Mouse (Mus musculus) cerebellum, adult 9-10 months (tissue): ENCODE data around the gene Mark4.

Source experiments
- DNase-seq: peaks from one replicate; pipeline ENCODE4 v3.0.0; 2022

Gene Mark4

GRCm38 (mm10) chr7:19458591-19459111 lies at the start of gene Mark4:
Gene Mark4 (minus strand): TSS chr7:19458821.
- peak; percentile 76 for DNase-seq

DNA sequence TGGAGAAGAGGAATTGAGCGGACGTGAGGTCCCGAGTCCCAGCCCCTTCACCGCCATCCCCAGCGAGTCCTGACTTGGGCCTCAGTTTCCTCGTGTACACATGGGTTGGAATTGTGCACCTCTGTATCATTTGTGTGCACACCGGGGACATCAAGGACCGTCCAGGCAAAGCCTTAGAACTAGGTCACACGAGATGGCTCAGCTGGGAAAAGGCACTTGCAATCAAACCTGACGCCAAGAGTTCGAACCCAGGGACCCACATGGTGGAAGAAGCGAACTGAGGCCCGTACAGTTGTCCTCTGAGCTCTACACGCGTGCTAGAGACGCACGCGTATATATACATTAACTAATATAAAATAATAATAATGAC lies 49.0 kb upstream of the Mark4 start:
- DNase-seq = no peak

- DNase-seq = no peak
Measured at GRCm38 (mm10) chr7:19506969-19507611, 48.5 kb upstream of the Mark4 start.

GRCm38 (mm10) chr7:19506326-19506725 lies 47.7 kb upstream of the Mark4 start:
- no peak for DNase-seq

DNA sequence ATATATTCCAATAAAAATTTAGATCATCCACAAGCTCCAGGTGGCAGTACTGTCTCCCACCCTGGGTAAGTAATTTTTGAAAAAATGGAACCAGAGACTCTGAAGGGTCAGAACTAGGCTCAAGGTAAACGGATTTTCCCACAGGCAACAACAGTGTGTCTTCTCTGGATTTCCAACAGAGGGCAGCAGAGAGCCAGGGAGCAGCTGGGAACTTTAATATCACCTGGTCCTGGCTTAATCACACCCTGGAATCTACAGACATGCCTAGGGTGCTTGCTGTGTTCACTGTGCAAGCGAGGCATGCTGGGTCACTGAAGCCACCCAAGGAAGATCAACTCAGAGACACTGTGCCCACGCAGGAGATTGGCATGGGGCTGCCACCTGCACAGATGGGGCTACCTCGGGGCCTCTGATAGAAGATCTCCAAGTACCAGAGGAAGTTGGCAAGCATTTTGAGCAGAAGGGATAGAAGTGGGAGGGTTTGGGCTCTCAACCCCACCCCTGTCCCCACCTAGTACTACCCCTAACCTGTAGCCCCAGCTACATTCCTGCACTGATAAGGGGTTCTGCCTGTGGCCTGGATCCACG lies 45.0 kb upstream of the Mark4 start:
- peak; percentile 70 for DNase-seq

DNA sequence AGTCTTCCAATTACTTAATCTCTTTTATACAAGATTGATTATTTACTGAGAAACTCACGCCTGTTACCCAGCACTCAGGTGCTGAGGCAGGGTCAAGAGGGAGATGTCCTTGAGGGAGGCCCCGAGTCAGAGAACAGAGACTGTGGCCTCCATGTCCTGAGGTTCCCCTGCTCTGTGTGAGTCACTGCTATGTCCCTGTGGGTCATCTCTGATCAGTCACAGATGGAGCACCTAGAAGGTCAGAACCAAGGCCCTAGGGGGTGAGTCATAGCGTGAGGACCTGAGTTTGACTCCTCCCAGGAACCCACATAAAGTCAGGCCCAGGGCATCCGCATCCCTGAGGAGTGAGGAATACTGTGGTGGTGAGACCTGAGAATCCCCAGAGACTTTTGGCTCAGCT lies 43.0 kb upstream of the Mark4 start:
- DNase-seq = no peak

GRCm38 (mm10) chr7:19500420-19501363 lies 42.1 kb upstream of the Mark4 start:
- no peak for DNase-seq

GRCm38 (mm10) chr7:19498326-19498725 lies 39.7 kb upstream of the Mark4 start:
- no peak for DNase-seq

- DNase-seq = no peak
Measured at GRCm38 (mm10) chr7:19496214-19496555, 37.6 kb upstream of the Mark4 start.

DNA sequence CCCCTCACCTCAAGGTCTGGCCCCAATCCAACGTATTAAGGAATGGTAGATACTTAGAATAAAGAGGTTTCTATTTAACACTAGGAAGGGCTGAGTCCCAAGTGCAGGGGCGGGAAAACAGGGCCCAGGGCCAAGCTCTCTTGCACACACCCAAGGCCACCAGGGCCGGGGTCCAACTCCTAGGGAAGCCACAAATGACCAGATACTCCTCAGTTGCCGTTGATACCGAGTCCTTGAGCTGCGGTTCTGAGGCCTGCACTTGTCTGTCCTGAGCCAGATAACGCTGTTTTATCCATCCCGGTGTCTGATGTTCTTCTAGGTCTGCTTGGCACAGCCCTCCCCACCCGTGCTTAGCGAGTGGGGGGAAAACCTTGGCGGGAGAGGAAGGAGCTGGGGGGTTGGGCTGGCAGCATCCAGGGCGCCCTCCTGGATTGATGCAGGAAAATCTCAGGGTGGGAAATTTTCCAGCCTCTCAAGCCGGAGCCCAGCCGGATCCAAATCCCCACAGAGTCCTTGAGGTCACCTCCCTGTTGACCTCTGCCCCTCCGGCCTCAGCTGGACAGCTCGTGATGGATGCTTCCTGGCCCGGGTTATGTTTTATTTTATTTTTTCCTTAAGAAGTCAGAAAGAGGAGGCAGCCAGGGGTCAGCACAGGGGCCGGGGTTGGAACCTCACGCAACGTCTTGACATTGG lies 37.0 kb upstream of the Mark4 start:
- DNase-seq = no peak

- DNase-seq = no peak
Measured at GRCm38 (mm10) chr7:19494751-19495474, 36.3 kb upstream of the Mark4 start.

- no peak for DNase-seq
Measured at GRCm38 (mm10) chr7:19491731-19492130, 33.1 kb upstream of the Mark4 start.

DNA sequence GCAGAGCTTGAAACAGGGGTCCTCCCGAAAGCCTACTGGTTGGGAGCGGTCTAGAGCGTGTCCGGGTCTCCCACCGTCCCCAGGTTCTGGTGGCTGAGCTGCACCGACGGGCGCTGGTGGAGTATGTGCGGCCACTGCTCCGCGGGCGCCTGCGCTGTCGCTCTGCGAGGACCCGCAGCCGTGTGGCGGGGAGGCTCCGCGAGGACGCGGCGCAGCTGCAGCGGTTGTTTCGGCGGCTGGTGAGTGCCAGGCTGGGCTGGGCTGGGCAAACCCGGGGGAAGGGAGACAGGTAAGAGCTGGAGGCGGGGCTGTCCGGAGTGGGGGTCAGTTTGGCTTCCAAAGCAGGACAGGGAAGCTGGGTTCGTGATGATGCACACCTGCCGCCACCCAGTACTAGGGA lies 30.9 kb upstream of the Mark4 start:
- no peak for DNase-seq

DNA sequence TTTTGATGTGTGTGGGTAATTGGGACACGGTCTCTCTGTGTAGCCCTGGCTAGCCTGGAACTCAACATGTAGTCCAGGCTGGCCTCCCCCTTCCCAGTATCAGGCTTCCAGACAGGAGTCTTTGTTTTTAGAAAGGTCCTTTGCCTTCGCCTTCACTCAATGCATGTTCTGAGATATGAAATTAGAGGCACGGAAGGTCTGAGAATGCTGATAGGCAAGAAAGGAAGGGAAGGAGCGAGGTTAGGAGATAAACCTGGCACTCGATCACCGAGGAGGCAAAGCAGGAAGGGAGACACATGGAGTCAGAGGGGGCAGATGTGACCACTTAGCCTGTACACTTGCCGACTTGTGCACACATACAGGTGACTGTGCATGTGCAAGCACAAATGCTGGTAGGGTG lies 27.9 kb upstream of the Mark4 start:
- DNase-seq = no peak

- DNase-seq = no peak
Measured at GRCm38 (mm10) chr7:19485488-19485887, 26.9 kb upstream of the Mark4 start.

DNA sequence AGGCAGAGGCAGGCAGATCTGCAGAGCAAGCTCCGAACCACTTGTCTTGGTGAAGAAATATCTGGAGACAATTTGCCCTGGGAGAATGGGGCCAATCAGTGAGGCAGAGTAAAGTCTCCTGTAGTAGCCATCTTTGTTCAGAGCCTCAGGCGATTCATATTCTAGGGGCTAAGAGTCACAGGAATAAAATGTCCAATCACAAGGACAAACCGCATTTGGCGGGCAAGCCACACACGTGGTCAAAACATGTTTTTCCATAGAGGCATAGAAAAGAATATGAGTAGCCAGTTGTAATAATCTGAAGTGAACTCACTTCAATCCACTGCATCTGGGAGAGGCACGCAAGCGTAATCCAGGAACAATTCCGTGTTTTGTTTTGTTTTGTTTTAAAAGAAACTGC lies 24.7 kb upstream of the Mark4 start:
- DNase-seq = no peak

GRCm38 (mm10) chr7:19477624-19478384 lies 19.2 kb upstream of the Mark4 start:
- DNase-seq = no peak

DNA sequence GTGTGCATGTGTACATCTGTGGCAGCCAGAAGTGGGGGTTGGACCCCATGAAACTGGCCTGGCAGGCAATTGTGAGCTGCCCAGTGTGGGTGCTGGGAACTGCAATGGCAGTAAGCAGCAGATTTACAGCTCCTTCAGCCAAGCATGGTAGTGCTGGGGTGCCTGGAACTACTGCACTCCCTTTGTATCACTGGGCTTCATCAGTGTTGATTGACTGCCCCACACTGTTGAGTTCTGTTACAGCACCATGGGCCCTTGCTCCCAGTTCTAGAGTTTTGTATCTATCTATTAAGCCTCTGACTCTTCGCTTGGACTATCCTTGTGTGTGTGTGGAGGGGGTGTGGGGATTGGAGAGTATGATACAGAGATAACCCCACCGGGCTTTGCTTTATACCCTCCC lies 18.5 kb upstream of the Mark4 start:
- no peak for DNase-seq

- peak; percentile 68 for DNase-seq
Measured at GRCm38 (mm10) chr7:19473875-19474443, 15.3 kb upstream of the Mark4 start.

DNA sequence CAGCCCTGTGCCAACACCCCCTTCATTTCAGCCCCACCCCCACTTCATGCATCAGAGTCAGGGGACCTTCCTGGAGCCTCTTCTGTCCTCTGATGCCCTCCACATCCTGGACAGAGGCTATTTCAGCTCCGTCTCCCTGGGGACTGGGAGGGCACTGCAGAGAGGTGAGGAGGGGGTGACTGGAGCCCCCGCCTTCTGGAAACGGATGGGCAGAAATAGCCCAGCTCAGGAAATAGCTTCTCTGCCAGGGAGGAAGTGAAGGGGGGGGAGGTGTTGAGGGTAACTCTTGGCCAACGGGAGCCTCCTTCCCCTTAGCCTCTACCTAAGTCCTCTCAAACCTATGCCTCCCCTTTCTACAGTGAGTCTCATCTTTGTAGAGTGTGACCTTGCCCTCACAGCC lies 13.8 kb upstream of the Mark4 start:
- DNase-seq = no peak

- DNase-seq = no peak
Measured at GRCm38 (mm10) chr7:19470308-19470707, 11.7 kb upstream of the Mark4 start.
